Mouse (Mus musculus) adrenal gland, postnatal 14 days (tissue): ENCODE measurements around the gene Mylk4. TPM values are rescaled to one million over a fixed set of nuclear protein-coding genes. Genes with fewer than 3 reads are reported as not detected.

Experiments used
- DNase-seq: peaks from one replicate; pipeline ENCODE4 v3.0.0; 2021; ENCODE audit warnings: mixed read lengths
- total RNA-seq: library from RNA; stranded (reverse); gene quantifications from 2 replicates; pipeline ENCODE4 v1.2.3, GENCODE M21; 2021

Mylk4 gene
- total RNA-seq, 1 experiment from 2014 or later = 0.07 TPM

- DNase-seq = no peak
Observed at GRCm38 (mm10) chr13:32707894-32708293, 75.9 kb downstream of the Mylk4 start.

GRCm38 (mm10) chr13:32706651-32707288 lies 77.0 kb downstream of the Mylk4 start:
- no peak for DNase-seq

- DNase-seq = no peak
Observed at GRCm38 (mm10) chr13:32705315-32705714, 78.4 kb downstream of the Mylk4 start.

GRCm38 (mm10) chr13:32704911-32705310 lies 78.8 kb downstream of the Mylk4 start:
- no peak for DNase-seq

- no peak for DNase-seq
Observed at GRCm38 (mm10) chr13:32701564-32701963, 82.2 kb downstream of the Mylk4 start.

- no peak for DNase-seq
Observed at GRCm38 (mm10) chr13:32699376-32699775, 84.4 kb downstream of the Mylk4 start.

GRCm38 (mm10) chr13:32698956-32699355 lies 84.8 kb downstream of the Mylk4 start:
- DNase-seq = no peak

GRCm38 (mm10) chr13:32693886-32694455 lies 89.8 kb downstream of the Mylk4 start:
- DNase-seq = no peak

- DNase-seq = no peak
Observed at GRCm38 (mm10) chr13:32692563-32692962, 91.2 kb downstream of the Mylk4 start.

GRCm38 (mm10) chr13:32690279-32690678 lies 93.5 kb downstream of the Mylk4 start:
- DNase-seq = no peak

GRCm38 (mm10) chr13:32680868-32681515 lies 102.8 kb downstream of the Mylk4 start:
- DNase-seq = peak; percentile 82

GRCm38 (mm10) chr13:32680121-32680551 lies 103.6 kb downstream of the Mylk4 start:
- peak; percentile 17 for DNase-seq

- no peak for DNase-seq
Observed at GRCm38 (mm10) chr13:32678998-32679397, 104.8 kb downstream of the Mylk4 start.

- no peak for DNase-seq
Observed at GRCm38 (mm10) chr13:32670782-32671181, 113.0 kb downstream of the Mylk4 start.

- peak; percentile 17 for DNase-seq
Observed at GRCm38 (mm10) chr13:32668296-32668695, 115.5 kb downstream of the Mylk4 start.

- DNase-seq = no peak
Observed at GRCm38 (mm10) chr13:32667386-32667785, 116.4 kb downstream of the Mylk4 start.

GRCm38 (mm10) chr13:32662041-32662440 lies 121.7 kb downstream of the Mylk4 start:
- peak; percentile 34 for DNase-seq

GRCm38 (mm10) chr13:32660294-32660693 lies 123.5 kb downstream of the Mylk4 start:
- DNase-seq = peak; percentile 16

- DNase-seq = no peak
Observed at GRCm38 (mm10) chr13:32659271-32659670, 124.5 kb downstream of the Mylk4 start.

GRCm38 (mm10) chr13:32657583-32657982 lies 126.2 kb downstream of the Mylk4 start:
- no peak for DNase-seq
